Mouse (Mus musculus): ENCODE data around the gene Gp9.
"Not testable (repeated sequence)": the region's sequence is repeated elsewhere in the genome, so short reads cannot be mapped to it uniquely, and the experiment has no call there.

The Gp9 gene

GRCm38 (mm10) chr6:87750184-87750910 is 27.5 kb upstream of the Gp9 start:
- no peak for DNase-seq (ENCODE audit: low spot score)

GRCm38 (mm10) chr6:87751574-87751973 is 26.3 kb upstream of the Gp9 start:
- DNase-seq (ENCODE audit: low spot score): no peak

- no peak for DNase-seq (ENCODE audit: low spot score)
These were observed 22.7 kb upstream of the Gp9 start for GRCm38 (mm10) chr6:87755196-87755595.

GRCm38 (mm10) chr6:87756896-87757295 is 21.0 kb upstream of the Gp9 start:
- DNase-seq (ENCODE audit: low spot score): no peak

GRCm38 (mm10) chr6:87759404-87759803 is 18.5 kb upstream of the Gp9 start:
- DNase-seq (ENCODE audit: low spot score): no peak

- DNase-seq (ENCODE audit: low spot score): no peak
These were observed 18.0 kb upstream of the Gp9 start for GRCm38 (mm10) chr6:87759850-87760249.

GRCm38 (mm10) chr6:87762161-87762560 is 15.7 kb upstream of the Gp9 start:
- DNase-seq (ENCODE audit: low spot score): no peak

- no peak for DNase-seq (ENCODE audit: low spot score)
These were observed 14.2 kb upstream of the Gp9 start for GRCm38 (mm10) chr6:87763376-87764280.

GRCm38 (mm10) chr6:87764296-87764695 is 13.6 kb upstream of the Gp9 start:
- DNase-seq (ENCODE audit: low spot score): not testable (repeated sequence)

GRCm38 (mm10) chr6:87770626-87771025 is 7.2 kb upstream of the Gp9 start:
- no peak for DNase-seq (ENCODE audit: low spot score)

- DNase-seq (ENCODE audit: low spot score): no peak
These were observed 3.4 kb upstream of the Gp9 start for GRCm38 (mm10) chr6:87774466-87774865.

GRCm38 (mm10) chr6:87774909-87775308 is 3.0 kb upstream of the Gp9 start:
- DNase-seq (ENCODE audit: low spot score): no peak

GRCm38 (mm10) chr6:87775588-87776245 is 2.2 kb upstream of the Gp9 start:
- DNase-seq (ENCODE audit: low spot score): no peak

GRCm38 (mm10) chr6:87776663-87777062 is 1.2 kb upstream of the Gp9 start:
- DNase-seq (ENCODE audit: low spot score): no peak

GRCm38 (mm10) chr6:87778294-87779173 is 662 bp downstream of the Gp9 start:
- no peak for DNase-seq (ENCODE audit: low spot score)

GRCm38 (mm10) chr6:87779174-87780165 is 1.6 kb downstream of the Gp9 start:
- no peak for DNase-seq (ENCODE audit: low spot score)

- no peak for DNase-seq (ENCODE audit: low spot score)
These were observed 2.9 kb downstream of the Gp9 start for GRCm38 (mm10) chr6:87780546-87781301.

GRCm38 (mm10) chr6:87784033-87784432 is 6.2 kb downstream of the Gp9 start:
- no peak for DNase-seq (ENCODE audit: low spot score)

GRCm38 (mm10) chr6:87786621-87787020 is 8.7 kb downstream of the Gp9 start:
- DNase-seq (ENCODE audit: low spot score): no peak
